Mouse (Mus musculus) heart, embryonic 14.5 days (tissue): ENCODE results near the gene Iqcc. TPM values are rescaled to one million over a fixed set of nuclear protein-coding genes. Genes with fewer than 3 reads are reported as not detected.

ENCODE experiments used
- ATAC-seq: fragments of 200-750 bp; cut with Nextera tagmentation; 2 replicates; pipeline ENCODE4 v1.8.0; 2017; ENCODE audit warnings: low read depth, moderate TSS enrichment; ENCODE audit not compliant: insufficient number of reproducible peaks, insufficient read depth, low FRiP score
- H3K27ac ChIP-seq, 2 experiments: fragments of 200-500 bp in 1 of 2; fragments of 300-500 bp in 1 of 2; sonication (generic) in 1 of 2; replicated peaks in 1 of 2; 2 replicates each; pipeline ENCODE4 v1.5.1; 2012 to 2014; ENCODE audit warnings: low read depth in 2 of 2, low read length in 2 of 2, control low read depth in 1 of 2, mild to moderate bottlenecking in 1 of 2, mixed read lengths in 1 of 2; ENCODE audit not compliant: control insufficient read depth in 1 of 2, insufficient read depth in 1 of 2
- H3K27me3 ChIP-seq: fragments of 300-500 bp; sonication (generic); 2 replicates; pipeline ENCODE4 v1.6.1; 2014; ENCODE audit warnings: mild to moderate bottlenecking, low read length, control low read depth; ENCODE audit not compliant: control insufficient read depth, insufficient read depth
- H3K36me3 ChIP-seq: fragments of 300-500 bp; sonication (generic); 2 replicates; pipeline ENCODE4 v1.6.1; 2014; ENCODE audit warnings: mild to moderate bottlenecking, control low read depth, low read length, mixed read lengths; ENCODE audit not compliant: control insufficient read depth, insufficient read depth
- H3K4me1 ChIP-seq, 2 experiments: fragments of 200-500 bp in 1 of 2; fragments of 300-500 bp in 1 of 2; sonication (generic) in 1 of 2; 2 replicates each; pipeline ENCODE4 v1.6.1; 2012 to 2014; ENCODE audit warnings: low read length in 2 of 2, control low read depth in 1 of 2, mixed read lengths in 1 of 2; ENCODE audit not compliant: control insufficient read depth in 2 of 2, insufficient read depth in 2 of 2
- H3K4me2 ChIP-seq: fragments of 300-500 bp; sonication (generic); 2 replicates; pipeline ENCODE4 v1.6.1; 2014; ENCODE audit warnings: mild to moderate bottlenecking, low read length
- H3K4me3 ChIP-seq, 2 experiments: fragments of 200-500 bp in 1 of 2; fragments of 300-500 bp in 1 of 2; sonication (generic) in 1 of 2; 2 replicates each; pipeline ENCODE4 v1.5.1; 2012 to 2014; ENCODE audit warnings: low read length in 2 of 2, mild to moderate bottlenecking in 2 of 2, control low read depth in 1 of 2, low read depth in 1 of 2, moderate library complexity in 1 of 2; ENCODE audit not compliant: control insufficient read depth in 1 of 2, insufficient read depth in 1 of 2
- H3K9ac ChIP-seq: fragments of 300-500 bp; sonication (generic); 2 replicates; pipeline ENCODE4 v1.6.1; 2014; ENCODE audit warnings: mild to moderate bottlenecking, low read length
- H3K9me3 ChIP-seq: fragments of 300-500 bp; sonication (generic); 2 replicates; pipeline ENCODE4 v1.6.1; 2016; ENCODE audit warnings: low read length, control low read depth; ENCODE audit not compliant: control insufficient read depth
- WGBS: fragments of 180-500 bp; shearing (Covaris S2); extraction: QIAGEN DNeasy Blood & Tissue Kit; methylation state at CpG from one replicate; pipeline ENCODE4 v1.1.7; 2014; 5-methylcytosine and 5-hydroxymethylcytosine counted together
- polyA plus RNA-seq: library from polyadenylated mRNA; unstranded; fragments of >200 nt; fragmentation: Nextera tagmentation; extraction: Ambion mirVana; gene quantifications from 2 replicates; pipeline ENCODE4 v1.2.1, GENCODE M21; 2014

Gene Iqcc
- polyA plus RNA-seq, 1 experiment from 2014 or later: 25.1 TPM

- 68% methylated on average over 6 of the region's 6 CpGs for WGBS
Observed at GRCm38 (mm10) chr4:129626035-129626434, 7.1 kb upstream of the Iqcc start.

GRCm38 (mm10) chr4:129625496-129625895 lies 6.6 kb upstream of the Iqcc start:
- Histone ChIP-seq H3K27me3 (no peaks in the 10 kb centered on the region), H3K4me3 (no peak overlapping the region), H3K9me3 (no peaks in the 10 kb centered on the region), H3K9ac (peak overlapping the region; percentile 78), H3K36me3 (peaks cover 48% of the 10 kb centered on the region), H3K4me1 (peaks cover 19 to 24% of the 10 kb centered on the region in 2 experiments; a peak in 3 of 4 replicates), H3K4me2 (peak overlapping the region; percentile 81), H3K27ac (no peak overlapping the region; a peak in 1 of 4 replicates)
- ATAC-seq: no peak
- 46% methylated on average over 4 of the region's 4 CpGs for WGBS

More at GRCm38 (mm10) chr4:129626035-129626434, 7.1 kb upstream of the Iqcc start:
- peaks cover 52% of the 10 kb centered on the region for H3K36me3 ChIP-seq
- no peaks in the 10 kb centered on the region for H3K9me3 ChIP-seq
- H3K9ac ChIP-seq: no peak overlapping the region
- H3K4me3 ChIP-seq: no peak overlapping the region
- no peak overlapping the region for H3K27ac ChIP-seq
- no peak overlapping the region for H3K4me2 ChIP-seq
- ATAC-seq: no peak
- peaks cover 19 to 24% of the 10 kb centered on the region in 2 experiments; a peak in 3 of 4 replicates for H3K4me1 ChIP-seq
- no peaks in the 10 kb centered on the region for H3K27me3 ChIP-seq

DNA sequence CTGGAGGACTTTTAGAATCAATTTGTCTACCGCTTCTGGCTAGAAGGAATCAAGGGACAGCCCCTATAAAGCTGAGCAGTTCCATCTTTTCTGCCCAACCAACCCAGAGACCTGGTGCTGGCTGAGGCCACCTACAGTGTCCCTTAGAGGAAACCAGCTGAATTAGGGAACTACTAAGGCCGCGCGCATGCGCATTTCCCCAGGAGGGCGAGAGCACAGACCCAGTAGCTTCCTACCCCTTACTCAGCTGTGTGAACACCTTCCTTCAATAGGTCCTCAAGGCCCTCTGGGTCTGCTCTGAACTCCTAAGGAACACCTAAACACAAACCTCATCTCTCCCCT lies 6.1 kb upstream of the Iqcc start:
- 2% methylated on average over 6 of the region's 6 CpGs for WGBS

DNA sequence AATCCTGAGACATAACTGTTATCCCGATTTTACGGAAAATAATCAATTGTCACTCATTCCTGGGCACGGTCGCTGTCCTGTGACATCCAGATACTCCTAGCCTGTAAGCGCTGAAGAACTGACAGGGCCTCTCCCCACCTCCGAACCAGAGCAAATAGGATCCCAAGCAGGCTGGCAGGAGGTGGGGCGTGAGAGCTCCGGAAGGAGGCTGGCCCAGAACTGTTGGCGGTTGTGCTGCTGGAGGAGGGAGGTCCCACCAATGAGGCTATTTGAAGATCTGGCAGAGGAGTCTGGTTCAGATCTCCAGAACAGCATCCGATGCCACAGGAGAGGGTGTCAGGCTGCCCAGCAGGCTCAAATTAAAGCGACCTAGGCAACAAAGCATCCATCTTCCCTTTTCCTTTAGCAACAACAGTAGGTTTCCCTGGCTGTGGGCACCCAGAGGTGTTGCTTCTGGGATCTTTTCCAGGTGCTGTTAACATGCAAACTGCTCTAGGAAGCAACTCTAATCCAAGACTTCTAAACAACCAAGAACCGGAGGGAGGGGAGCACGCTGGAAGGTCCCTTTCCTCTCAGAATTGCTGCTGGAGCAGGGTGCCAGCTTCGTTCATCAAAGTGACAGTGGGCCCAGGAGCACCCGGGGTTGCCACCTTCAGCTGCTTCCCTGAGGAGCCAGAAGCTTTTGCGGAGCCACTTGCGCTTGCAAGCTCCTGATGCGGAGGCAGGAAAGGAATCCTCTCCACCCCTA lies 5.6 kb upstream of the Iqcc start:
- Histone ChIP-seq H3K4me1 (peaks cover 19 to 24% of the 10 kb centered on the region in 2 experiments; a peak in 3 of 4 replicates), H3K36me3 (peaks cover 43% of the 10 kb centered on the region), H3K27ac (peak overlapping the region; percentile 89 to 90), H3K4me3 (peak overlapping the region; percentile 65 to 82), H3K27me3 (no peaks in the 10 kb centered on the region), H3K9me3 (no peaks in the 10 kb centered on the region), H3K9ac (peak overlapping the region; percentile 78), H3K4me2 (peak overlapping the region; percentile 81)
- ATAC-seq: peak; percentile 83
- WGBS: under 1% methylated on average over 18 of the region's 18 CpGs

More for the DNA sequence above, 6.1 kb upstream of the Iqcc start:
- Histone ChIP-seq H3K4me1 (peaks cover 19 to 24% of the 10 kb centered on the region in 2 experiments; a peak in 3 of 4 replicates), H3K9me3 (no peaks in the 10 kb centered on the region), H3K36me3 (peaks cover 46% of the 10 kb centered on the region), H3K27me3 (no peaks in the 10 kb centered on the region), H3K4me3 (peak overlapping the region; percentile 10 to 65), H3K27ac (peak overlapping the region; percentile 61 to 89), H3K4me2 (peak overlapping the region; percentile 81), H3K9ac (peak overlapping the region; percentile 78)
- no peak for ATAC-seq

DNA sequence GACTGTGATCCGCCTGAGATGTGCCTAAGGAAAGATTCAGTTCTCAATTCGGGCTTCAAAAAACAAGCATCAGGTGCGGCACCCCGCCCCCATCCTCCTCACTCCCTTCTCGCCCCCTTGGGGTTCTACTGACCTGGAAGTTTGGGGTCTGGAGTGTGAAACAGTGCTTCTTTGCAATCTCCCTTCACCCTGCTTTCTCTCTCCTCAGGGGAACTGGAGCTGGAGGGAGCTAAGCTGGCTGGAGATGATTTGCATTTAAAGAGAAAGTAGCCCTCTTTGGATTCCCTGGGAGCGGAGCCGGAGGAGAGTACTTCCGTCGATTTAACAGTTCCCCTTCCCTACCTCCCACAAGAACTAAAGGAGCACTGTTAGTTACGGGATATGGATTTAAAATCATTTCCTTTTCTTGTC lies 4.8 kb upstream of the Iqcc start, which contains the start of gene Ccdc28b:
Gene Ccdc28b, minus strand, starts transcription at position 267 of the 411 bp plus-strand sequence.
- Histone ChIP-seq H3K4me1 (peaks cover 19 to 24% of the 10 kb centered on the region in 2 experiments; a peak in 3 of 4 replicates), H3K27ac (peak within 1 kb of the TSS; percentile 89 to 90), H3K4me3 (peak within 1 kb of the TSS; percentile 65 to 82), H3K4me2 (peak within 1 kb of the TSS; percentile 81), H3K36me3 (peaks cover 35% of the 10 kb centered on the region), H3K9me3 (no peaks in the 10 kb centered on the region), H3K9ac (peak within 1 kb of the TSS; percentile 78), H3K27me3 (no peaks in the 10 kb centered on the region)
- WGBS: 0% methylated on average over 10 of the region's 10 CpGs
- no peak; the same call in 1 of the 2 replicates for ATAC-seq

GRCm38 (mm10) chr4:129622803-129623535 lies 4.1 kb upstream of the Iqcc start:
- peaks cover 28% of the 10 kb centered on the region for H3K36me3 ChIP-seq
- peak overlapping the region; percentile 65 to 82 for H3K4me3 ChIP-seq
- peak overlapping the region in 1 of 2 experiments; percentile 89; a peak in 2 of 4 replicates for H3K27ac ChIP-seq
- H3K4me2 ChIP-seq: peak overlapping the region; percentile 81
- H3K4me1 ChIP-seq: peaks cover 21 to 26% of the 10 kb centered on the region in 2 experiments; a peak in 3 of 4 replicates
- no peak for ATAC-seq
- WGBS: 12% methylated on average over 8 of the region's 8 CpGs
- no peaks in the 10 kb centered on the region for H3K27me3 ChIP-seq
- peak overlapping the region; percentile 78 for H3K9ac ChIP-seq
- H3K9me3 ChIP-seq: no peaks in the 10 kb centered on the region

- H3K4me3 ChIP-seq: peak overlapping the region in 1 of 2 experiments; percentile 65; a peak in 1 of 4 replicates
- no peak overlapping the region for H3K9ac ChIP-seq
- no peaks in the 10 kb centered on the region for H3K27me3 ChIP-seq
- no peaks in the 10 kb centered on the region for H3K9me3 ChIP-seq
- WGBS: 67% methylated on average over 11 of the region's 11 CpGs
- H3K4me2 ChIP-seq: peak overlapping the region; percentile 81
- no peak overlapping the region; a peak in 1 of 4 replicates for H3K27ac ChIP-seq
- H3K4me1 ChIP-seq: peaks cover 22 to 30% of the 10 kb centered on the region in 2 experiments; a peak in 3 of 4 replicates
- peaks cover 22% of the 10 kb centered on the region for H3K36me3 ChIP-seq
- ATAC-seq: no peak
Observed at GRCm38 (mm10) chr4:129622120-129622802, 3.4 kb upstream of the Iqcc start.
